Mouse (Mus musculus): ENCODE results near the gene Pla2g2f.

GRCm38 (mm10) chr4:138780300-138780699 is 22.9 kb upstream of the Pla2g2f start:
- TF ChIP-seq POLR2A (IDR thresholded peaks at IDR 0.05; ENCODE audit: low read depth, low read length) (no peak), CTCF (IDR thresholded peaks at IDR 0.05; ENCODE audit: extremely low read depth, insufficient read length, insufficient replicate concordance, low read depth, low read length) (no peak)
